Mouse (Mus musculus): ENCODE data around the gene Dhodh.

Gene Dhodh

DNA sequence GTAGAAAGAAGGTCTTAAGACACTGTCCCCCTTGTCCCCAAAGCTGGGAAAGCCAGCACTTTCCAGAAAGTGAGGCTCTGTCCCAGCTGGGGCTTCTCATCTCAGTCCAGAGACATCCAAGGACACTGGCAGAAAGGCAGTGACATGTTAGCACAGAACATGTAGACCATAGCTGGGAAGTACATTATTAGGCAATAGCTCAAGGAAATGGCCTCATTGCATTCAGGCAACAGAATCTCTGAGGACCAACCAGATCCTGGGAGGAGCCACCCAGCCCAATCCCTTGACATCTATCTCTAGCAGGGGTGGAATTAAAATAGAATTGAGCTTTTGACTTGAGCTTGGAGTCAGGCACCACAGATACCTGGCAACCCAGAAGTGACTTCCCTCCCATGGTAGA is 22.8 kb downstream of the Dhodh start:
- DNase-seq (ENCODE audit: low spot score), result no peak

DNA sequence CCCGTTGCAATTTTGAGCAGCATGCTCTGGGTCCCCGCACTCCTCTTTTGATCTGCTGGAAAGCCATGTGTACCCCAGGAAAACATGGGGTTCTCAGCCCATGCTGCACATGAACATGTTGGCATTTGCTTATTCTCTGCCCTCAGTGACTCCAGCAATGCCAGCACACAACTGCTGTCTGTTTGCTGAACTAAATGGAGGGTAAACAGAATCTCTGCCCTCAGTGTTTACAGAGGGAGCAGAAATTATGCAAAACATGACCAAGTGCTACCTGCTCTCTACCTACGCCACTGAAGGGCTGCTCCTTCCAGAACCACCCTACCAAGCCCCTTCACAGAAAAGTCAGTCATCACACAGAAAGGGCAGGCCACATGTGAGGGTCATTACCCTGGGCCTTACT is 23.6 kb downstream of the Dhodh start:
- no peak for DNase-seq (ENCODE audit: low spot score)

DNA sequence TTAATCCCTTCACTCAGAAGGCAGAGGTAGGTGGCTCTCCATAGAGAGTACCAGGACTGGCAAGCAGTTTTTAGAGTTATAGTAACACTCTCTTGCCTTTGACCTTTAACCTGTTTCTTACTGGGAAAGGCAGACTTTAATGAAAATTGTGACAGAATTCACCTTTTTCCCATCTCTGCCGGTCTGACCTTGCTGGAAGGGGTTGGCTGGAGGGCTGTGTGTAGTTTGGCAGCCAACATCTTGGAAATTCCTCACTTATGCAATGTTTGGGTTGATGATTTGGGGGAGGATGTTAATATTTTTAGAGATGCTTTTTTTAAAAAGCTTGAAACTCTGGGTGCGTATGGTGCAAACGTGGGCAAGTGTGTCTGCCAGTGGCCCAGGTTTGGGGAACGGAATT is 24.2 kb downstream of the Dhodh start:
- DNase-seq (ENCODE audit: low spot score), result no peak

DNA sequence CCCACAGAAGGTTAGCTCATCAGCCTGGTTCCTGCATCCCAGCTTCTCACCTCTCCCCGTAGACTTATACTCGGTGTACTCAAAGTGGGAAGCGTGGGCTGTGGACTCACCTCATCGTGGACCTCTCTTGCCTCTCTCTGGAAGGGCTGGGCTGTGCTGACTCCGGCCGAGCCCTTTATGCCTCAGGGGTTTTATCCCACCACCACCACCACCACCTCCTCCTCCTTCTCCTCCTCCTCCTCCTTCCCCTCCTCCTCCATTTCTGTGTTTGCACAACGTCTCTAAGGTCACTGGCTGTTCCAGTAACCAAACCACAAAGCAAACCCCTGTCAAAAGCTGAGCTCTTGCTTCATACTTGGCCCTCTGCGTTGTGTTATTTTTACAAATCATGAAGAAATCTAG is 29.6 kb downstream of the Dhodh start, which contains the start of gene Hp:
Hp (minus strand) TSS at position 273 of the 402 bp plus-strand sequence.
- no peak for DNase-seq (ENCODE audit: low spot score)

DNA sequence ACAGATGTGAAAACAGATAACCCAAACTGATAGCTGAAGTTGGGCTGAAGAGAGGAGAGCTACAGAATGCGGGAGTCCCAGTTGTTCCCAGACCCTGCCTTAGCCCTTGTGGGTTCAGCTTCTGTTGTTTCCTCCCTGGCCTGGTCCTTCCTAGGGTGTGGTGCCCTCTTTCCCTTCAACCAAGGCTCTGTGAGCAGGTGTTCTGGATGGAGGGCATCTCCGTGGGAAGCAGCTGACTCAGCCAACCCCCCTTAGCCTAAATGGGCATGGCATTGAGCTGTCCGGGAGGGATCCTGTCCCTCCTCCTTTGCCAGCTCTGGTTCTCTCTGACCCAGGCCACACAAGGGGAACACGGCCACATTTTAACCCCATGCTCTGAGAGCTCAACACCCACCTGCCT is 32.2 kb downstream of the Dhodh start:
- no peak for DNase-seq (ENCODE audit: low spot score)

DNA sequence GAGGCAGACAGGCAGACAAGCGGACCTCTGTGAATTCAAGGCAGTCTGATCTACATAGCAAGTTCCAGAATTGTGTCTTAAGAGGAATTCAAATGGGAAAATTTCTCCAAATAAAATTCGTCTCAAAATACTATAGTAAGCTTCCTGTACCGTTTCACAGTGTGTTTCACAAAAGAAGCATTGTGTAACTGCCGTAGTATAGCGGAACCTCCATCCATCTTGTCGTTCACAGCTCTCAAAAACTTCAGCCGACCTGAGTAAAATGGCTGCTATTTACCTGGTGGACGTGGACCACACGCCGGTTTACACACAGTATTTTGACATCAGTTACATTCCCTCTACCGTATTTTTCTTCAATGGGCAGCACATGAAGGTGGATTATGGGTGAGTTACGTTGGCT is 37.3 kb downstream of the Dhodh start:
- DNase-seq (ENCODE audit: low spot score), result no peak

DNA sequence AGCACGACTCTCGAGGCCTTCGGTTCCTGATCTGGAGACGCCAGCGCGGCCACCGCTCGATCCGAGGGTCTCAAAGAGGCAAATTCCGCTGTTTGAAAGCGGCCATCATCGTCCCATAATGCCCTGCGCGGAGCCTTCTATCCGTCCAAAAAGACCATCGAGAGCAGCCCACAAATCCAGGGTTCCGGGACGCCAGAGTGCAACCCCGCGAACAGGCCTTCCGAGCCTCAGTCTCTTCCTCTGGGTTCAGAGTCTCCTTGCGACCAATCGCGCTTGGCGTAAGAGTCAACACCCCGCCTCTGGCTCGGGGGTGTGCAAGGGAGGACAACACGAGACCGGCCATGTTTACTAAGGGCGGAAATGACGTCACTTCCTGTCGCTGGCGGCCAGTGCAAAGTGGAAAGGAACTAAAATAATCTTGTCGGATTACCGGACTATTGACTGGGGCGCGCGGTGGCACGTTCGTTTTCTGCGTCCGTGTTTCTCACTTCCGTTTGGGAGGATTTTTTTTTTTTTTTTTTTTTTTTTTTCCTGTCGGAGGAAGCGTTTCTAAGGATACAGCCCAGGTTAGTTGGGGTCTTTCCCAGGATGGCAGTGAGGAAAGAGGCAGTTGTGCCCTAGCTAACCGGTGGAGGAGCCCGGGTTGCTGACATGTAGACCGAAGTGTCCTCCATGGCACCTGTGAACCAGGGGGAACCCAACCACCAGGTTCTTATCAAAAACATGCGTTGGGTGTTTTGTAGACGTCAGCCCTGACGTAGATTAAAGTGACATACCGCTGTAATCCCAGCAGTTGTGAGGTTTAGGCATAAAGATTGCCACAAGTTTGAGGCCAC is 42.8 kb downstream of the Dhodh start, which contains the start of the genes Dhx38 and Txnl4b:
Dhx38 (minus strand) TSS at position 364 of the 836 bp plus-strand sequence.
Txnl4b (plus strand) TSS at position 395 of the 836 bp plus-strand sequence.
- DNase-seq (ENCODE audit: low spot score), result peak; percentile 100

DNA sequence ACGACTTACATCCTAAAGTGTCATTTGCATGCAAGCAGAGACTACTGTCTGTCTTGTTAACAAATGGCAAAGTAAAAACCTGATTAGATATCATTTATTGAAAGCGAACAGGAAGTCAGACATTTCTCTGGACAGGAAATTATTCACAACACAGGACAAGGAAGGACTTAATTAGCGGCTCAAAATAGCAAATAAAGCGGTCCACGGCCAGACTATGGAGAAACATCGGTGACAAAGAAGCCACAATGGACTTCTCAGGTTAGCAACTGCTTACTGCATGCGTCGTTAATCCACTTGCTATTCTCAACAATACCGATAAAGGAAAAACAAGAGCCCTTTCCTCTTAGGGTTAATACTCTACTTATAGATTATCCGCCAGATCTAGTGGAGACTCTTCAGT is 43.7 kb downstream of the Dhodh start:
- no peak for DNase-seq (ENCODE audit: low spot score)

DNA sequence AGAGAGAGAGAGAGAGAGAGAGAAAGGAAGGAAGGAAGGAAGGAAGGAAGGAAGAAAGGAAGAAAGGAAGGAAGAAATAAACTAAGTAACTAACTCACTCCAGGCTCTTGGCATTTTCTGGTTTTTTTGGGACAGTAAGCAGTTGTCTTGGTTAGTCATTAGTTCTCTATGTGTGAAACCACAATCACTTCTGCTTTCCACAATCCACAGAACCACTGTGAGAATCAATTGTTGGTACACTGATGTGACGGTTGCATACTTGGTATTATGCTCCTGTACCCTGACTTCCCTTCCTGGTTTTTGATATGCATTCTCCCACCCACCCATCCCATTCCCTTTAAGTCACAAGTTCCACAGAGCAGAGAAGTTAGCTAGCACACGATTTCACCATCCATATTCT is 44.6 kb downstream of the Dhodh start:
- no peak for DNase-seq (ENCODE audit: low spot score)

DNA sequence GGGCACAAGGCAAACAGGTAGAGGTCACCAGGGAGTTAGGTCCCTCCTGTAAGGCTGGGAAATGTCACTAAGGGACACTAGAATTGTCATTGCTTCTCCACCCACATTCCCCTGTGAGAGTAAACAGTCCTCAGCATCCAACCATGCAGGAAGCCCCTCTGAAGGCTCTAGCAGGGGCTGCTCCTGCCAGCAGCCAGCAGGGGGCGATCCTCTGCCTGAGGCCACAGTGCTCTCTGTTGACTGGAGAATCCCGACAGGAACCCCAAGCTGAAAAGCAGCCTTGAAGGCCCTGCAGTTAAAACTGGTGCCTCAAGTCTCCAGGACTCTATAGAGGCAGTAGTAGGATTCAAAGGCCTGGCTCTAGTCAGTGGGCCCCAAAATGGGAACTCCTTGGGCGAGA is 56.8 kb downstream of the Dhodh start:
- DNase-seq (ENCODE audit: low spot score), result peak; percentile 69

DNA sequence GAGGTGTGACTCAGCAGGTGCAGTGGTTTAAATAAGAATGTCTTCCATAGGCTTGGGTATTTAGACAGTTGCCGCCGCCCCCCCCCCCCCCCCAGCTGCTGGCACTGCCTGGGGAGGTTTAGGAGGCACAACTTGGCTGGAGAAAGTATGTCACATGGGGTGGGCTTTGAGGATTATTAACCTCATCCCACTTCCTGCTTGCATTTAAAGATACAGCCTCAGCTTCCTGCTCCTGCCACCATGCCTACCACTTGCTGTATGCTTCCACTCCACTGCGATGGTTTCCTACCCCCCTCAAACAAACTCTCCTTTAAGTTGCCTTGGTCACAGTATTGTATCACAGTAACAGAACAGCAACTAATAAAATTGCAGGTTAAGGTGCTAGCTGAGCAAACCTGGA is 64.4 kb downstream of the Dhodh start:
- DNase-seq (ENCODE audit: low spot score), result no peak

DNA sequence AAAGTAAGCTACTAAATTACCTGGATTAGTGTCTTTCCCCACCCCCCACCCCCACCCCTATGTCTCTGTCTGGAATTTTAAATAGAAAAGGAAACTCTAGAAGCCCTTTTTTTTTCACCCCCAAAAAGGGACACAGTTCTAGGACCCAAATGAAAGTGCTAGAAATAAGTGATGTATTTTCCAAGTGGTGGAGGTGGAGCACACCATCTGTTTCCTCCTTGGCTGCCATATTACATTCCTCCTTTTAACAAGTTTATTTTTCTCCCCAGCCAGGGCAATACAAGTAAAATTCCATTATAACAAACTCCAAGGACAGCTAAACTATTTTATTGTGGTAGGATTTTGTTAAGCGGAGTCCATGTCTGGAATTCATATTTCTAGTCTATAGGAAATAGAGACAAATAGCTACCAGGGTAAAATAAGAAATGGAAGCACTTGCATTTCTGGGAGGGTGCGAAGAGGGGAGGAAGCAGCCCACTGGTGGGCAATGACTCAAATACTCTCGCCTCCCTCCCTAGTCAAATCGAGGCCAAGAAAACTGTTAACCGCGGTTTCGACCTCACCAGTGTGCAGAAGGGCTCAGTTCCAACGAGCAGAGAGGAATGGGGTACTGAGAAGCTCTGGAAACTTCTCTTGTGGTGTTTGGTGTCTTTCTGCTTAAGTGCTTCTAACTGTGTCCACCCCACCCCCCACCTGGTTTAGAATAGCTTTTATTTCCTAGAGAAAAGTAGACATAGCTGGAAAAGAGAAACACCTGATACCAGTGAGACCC is 65.5 kb downstream of the Dhodh start:
- DNase-seq (ENCODE audit: low spot score), result no peak

DNA sequence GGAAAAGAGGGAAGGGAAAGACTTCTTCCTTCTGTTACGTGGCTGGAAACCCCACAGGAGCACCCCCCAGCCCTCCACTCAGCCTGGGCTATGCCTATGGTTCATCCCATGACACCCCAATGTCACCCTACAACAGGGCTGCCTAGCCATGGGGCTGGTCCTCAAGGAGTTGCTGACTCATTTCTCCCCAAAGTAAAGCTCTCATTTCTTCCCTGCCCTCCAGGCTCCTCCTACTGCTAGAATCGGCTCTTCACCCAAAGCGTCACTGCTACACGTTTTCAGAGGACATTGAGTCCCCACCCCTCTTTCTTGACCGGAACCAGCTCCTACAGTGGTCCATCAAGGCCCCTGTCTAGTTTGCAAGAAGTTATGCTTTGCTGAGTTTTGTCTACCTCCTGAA is 66.3 kb downstream of the Dhodh start:
- no peak for DNase-seq (ENCODE audit: low spot score)

Measured in retina, embryonic 14.5 days (tissue).